Mouse (Mus musculus) spleen, adult 2 months (tissue): Measurements from ENCODE around the gene Zfp54.

Experiments
- CTCF ChIP-seq: fragments of 200-500 bp; IDR thresholded peaks from 2 replicates; pipeline ENCODE4 v1.5.1; 2011; ENCODE audit warnings: mild to moderate bottlenecking, inconsistent platforms; ENCODE audit not compliant: insufficient read depth, insufficient read length, insufficient replicate concordance; ENCODE audit errors: extremely low read depth
- POLR2A ChIP-seq: fragments of 200-500 bp; IDR thresholded peaks from 2 replicates; pipeline ENCODE4 v1.6.1; 2011; ENCODE audit warnings: low read depth, low read length, inconsistent platforms

DNA sequence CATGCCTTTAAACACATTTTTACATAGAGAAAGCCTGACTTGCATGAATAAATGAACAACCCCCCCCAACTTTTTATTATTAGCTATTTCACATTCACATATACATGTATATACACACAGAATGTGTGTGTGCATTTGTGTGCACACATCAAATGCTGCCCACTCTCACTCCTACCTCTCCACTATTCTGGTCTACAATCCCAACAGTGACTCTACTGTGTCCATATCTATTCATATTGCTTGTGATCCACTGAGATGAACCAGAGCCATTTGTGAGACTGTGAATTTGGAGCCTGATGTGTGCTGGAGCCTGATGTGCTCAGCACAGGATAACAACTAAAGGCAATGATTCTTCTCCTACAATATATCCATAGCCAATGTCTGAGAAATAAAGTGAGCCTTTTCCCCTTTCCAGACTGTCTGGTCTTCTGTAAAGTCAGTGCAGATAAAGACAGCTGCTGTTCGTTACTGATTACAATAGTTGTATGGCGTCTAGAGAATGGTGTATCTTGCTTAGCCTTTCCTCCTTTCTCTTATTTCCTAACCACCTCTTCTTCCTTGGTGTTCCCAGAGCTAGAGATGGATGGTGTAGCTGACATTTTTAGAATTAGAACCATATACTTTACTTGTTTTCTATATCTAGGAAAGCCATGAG, 49.8 kb downstream of the Zfp54 start:
- TF ChIP-seq CTCF (no peak), POLR2A (no peak)
